Mouse (Mus musculus) kidney, adult 9 months (tissue): ENCODE data around the gene Mrgprb5.
"Not testable (repeated sequence)": the region's sequence is repeated elsewhere in the genome, so short reads cannot be mapped to it uniquely, and the experiment has no call there.

Source experiments
- DNase-seq: peaks from one replicate; pipeline ENCODE4 v3.0.0; 2022

The Mrgprb5 gene

GRCm38 (mm10) chr7:48168919-48169318 lies at the start of gene Mrgprb5:
Gene Mrgprb5 (minus strand): TSS chr7:48169019.
- no peak for DNase-seq

GRCm38 (mm10) chr7:48199188-48199587 lies 30.4 kb upstream of the Mrgprb5 start, which contains the start of gene Mrgprb4:
Gene Mrgprb4 (minus strand): TSS chr7:48199288.
- no peak for DNase-seq

DNA sequence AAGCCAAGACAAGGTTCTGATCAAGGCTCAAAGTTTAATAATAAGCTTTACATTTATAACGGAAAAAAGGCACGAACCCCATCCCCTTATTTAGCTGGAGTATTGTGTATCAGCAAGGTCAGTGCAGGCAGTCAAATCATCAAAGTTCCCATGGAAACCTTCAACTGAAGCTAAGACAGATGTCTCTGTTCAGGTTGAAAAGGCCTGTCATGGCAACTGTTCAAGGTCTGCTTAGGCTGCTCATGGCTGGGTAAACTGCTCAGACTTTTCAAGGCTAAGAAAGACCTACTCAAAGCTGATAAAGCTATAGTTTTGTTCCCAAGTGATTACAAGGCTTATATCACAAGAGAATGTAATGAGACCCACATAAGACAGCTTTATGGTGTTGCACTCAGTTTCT lies 1.3 kb downstream of the Mrgprb5 start:
- DNase-seq = no peak

GRCm38 (mm10) chr7:48138248-48138702 lies 30.5 kb downstream of the Mrgprb5 start:
- DNase-seq = peak; percentile 21

- no peak for DNase-seq
These were observed 31.4 kb downstream of the Mrgprb5 start for GRCm38 (mm10) chr7:48137216-48138077.

GRCm38 (mm10) chr7:48132674-48133073 lies 36.1 kb downstream of the Mrgprb5 start:
- no peak for DNase-seq

DNA sequence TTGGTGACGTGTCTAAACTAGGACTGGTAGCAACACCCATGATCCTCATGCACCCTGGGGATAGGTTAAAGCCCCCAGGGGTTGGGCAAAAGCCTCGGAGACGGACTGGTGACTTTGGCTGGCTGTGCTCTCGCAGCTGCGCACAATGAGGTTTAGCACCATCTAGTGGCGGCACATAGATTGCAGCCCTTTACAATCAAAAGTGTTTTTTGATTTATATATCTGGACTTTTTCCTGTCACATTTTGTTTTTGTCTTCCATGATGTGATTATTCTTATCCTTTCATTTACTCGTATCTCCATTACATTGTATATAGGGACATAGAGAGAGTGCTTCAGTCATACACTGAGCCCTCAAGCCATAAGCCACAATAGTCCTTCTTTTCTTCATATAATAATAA lies 36.6 kb downstream of the Mrgprb5 start:
- DNase-seq = peak; percentile 17

GRCm38 (mm10) chr7:48131820-48132219 lies 37.0 kb downstream of the Mrgprb5 start:
- DNase-seq = not testable (repeated sequence)

DNA sequence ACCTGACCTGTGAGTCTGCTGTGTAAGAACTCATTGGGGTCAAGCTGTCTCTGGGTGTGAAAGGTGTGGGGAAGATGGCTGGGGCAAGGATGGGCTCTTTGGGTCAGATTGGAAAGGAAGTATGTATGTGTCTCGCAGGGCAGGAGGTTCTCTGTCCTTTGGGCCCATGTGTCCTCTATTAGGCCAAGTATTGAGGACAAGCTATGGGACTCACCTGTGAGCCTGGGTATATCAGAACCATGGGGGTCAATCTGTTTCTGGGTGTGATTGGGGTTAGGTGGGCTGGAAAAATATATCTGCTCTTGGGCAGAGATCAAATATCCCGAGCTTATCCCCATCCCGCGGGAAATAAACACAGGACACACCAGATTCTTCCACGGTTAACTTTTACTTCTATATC lies 45.0 kb downstream of the Mrgprb5 start:
- DNase-seq = no peak
